Mouse (Mus musculus) right cerebral cortex, postnatal 14 days (tissue): ENCODE results near the gene Cacna2d2.

ENCODE experiments used
- DNase-seq: peaks from one replicate; pipeline ENCODE4 v3.0.0; 2022

Gene Cacna2d2

DNA sequence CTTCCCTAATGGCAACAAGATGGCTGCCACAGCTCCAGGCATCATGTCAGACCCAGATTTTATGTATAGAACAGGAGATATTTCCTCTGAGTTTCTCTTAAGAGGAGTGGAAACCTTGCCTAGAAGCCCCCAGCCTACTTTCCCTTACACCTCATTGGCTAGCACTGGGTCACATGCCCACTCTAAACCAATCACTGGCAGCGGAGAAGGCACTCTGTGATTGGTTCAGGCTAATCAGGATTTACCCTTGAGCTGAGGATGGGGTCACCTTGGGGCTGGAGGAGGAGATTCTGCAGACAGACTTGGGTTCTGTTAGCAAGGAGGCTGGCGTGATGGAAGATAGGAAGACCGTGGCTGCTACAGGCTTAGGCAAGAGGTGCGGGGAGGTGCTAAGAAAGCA is 10.0 kb downstream of the Cacna2d2 start:
- DNase-seq: no peak

DNA sequence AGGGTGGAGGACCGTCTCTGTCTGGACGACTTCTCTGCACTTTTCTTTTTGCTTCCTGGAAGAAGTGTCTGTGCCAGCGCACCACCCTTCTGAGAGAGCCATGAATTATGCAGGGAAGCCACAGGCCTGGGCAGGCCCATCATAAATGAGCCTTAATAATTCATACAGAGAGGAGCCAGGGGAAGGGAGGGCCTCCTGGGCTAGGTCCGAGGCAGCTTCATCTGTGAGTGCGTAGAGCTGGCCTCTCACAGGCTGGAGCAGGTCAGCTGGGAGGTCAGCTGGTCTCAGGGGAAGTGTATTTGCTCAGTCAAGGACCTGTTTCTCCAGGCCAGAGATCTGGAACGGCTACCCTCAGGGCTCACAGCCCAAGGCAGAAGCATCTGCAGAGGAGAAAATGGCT is 17.7 kb downstream of the Cacna2d2 start:
- no peak for DNase-seq

DNA sequence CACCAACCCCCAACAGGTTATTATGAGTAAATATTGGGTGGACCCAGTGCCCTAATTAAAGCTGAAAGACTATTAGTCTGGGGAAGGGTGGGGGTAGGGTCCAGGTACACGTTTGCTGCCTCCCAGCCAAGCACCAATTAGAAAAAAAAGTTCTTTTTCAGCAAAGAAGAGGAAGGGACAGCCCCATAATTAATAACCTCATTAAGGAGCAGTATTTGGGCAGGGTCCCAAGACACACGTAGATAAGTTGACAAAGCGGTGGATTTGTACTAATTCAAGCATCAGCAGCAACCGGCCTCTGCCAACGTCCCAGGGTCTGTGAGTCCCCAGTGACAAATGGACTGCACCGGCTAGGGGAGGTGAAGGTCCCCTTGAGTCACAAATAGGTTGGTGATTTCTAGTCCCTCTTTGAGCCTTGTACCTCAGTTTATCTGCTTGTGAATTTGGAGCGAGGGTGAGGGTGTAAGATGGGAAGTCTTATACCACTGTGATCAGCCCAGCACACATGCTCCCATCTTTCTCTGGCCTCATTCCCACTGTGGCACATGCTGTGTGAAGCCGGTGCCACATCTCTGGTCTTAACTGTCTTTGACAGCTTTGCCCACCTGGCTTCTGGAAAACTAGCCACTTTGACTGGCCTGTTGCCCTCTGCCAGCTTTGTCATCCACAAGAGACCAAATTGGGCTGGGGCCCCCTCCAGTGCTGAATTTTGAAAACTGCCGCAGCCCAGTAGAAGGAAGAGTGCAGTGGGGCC is 20.3 kb downstream of the Cacna2d2 start:
- no peak for DNase-seq

DNA sequence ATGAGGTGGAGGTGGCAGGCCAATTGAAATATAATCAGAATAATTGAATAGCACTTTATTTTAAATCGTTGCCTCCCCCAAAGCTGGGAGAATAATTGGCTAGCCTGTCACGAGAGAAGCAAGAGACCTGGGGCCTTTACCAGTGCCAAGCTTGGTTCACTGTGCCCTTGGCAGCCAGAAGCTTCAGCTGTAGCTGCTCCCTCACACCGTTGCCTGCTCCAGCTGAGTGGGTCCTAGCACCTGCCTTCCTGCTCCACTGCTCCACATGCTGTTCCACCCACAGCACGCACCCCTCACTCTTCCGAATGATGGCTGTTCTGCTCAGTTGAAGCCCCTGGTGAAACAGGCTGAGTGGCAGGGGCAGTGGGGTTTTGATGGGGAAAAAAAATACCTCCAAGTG is 21.5 kb downstream of the Cacna2d2 start:
- DNase-seq: no peak

DNA sequence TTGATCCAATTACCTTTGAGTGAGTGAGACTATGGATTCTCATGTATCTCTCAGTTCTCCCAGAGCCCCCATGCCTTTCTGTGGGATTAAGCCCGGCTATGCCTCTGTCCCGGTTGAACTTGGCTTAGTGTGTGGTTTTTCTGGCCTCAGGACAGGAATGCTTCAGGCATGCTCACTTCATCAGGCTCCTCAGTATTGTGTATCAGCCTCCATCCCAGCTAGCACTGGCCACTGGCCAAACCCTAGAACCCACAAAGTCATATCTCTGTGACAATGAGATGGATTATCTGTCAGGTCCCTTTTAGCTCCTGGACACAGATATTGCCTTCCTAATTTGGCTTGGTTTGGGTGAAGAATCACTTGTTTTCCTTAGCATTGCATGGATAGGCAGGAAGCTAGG is 23.5 kb downstream of the Cacna2d2 start:
- no peak for DNase-seq

DNA sequence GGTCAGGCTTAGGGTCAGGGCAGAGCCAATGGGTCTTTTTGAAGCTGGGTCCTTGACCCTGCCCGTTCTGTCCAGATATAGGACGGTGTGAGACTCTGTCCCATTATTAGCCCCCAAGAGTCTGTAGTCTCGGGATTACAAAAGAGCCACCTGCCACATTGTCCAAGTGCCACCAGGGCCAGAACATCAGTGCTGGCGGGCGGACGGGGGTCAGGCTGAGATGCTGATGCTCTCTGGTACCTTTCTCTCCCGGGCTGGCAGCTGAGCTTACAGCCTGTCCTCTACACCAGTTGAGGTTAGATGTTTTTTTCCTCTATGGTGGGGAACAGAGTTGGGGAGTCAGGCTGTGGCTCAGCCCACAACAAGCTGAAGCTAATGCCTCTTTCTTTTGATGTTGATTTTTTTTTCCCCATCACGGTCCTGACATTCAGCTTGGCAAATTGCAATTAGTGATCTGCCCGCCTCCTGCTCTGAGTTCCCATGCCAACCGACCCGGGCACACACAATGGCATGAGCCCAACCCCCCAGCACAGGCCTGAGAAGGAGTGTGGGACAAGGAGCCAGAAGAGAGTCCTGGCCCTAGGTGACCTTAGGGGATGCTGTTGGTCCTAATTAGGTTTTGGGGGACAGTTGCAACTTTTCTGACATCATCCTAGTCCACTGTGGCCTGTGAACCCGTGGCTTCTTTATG is 25.2 kb downstream of the Cacna2d2 start:
- DNase-seq: no peak

DNA sequence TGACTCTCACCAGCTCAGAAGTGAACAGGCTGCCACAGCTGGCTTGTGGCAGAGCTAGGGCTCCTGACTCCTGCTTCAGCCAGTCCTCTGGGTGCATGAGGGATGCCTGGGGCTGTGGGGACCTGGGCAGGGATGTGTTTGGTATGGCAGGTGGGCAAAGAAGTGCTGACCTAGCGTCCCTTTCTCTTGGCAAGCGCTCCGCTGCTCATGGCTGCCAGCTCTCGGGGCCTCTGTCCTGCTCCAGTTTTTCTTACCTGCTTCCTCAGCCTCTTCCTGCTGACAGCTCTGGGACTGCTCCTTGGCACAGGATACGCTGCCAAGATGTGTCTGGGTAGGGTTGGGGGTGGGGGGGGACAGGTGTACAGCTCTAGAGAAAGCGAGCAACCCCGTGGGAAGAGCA is 28.5 kb downstream of the Cacna2d2 start:
- DNase-seq: no peak

DNA sequence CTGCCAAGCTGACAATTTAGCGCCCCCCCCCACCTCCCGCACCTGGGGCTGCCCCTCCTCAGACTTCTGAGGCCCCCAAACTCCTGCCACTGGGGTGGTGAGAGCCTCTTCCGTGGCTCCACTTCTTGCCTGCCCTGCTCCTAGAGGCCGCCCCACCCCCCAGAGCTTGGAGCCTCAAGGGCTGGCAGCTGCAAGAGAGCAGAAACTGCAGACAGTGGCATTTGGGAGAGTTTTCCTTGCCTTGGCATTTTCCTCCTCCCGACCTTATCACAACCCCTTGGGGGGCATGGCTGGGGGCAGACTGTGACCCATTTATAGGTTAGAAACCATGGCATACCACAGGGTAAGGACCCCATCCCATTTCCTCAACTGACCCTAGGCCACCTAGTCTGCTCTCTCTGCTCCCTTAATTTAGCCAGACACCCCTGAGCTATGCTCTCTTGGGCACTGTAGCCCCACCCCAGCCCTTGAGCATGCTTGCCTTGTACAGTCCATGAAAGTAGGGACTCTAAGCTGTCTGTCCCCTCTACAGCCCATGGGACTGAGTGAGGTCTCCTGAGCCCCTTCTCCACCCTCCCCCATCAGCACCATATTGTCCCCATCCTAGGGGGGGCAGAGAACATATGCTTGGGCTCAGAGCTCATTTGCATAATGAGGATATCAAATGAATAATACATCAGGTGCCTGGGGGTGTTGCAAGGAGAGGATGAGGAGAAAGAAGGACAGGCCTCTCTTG is 29.2 kb downstream of the Cacna2d2 start:
- no peak for DNase-seq

DNA sequence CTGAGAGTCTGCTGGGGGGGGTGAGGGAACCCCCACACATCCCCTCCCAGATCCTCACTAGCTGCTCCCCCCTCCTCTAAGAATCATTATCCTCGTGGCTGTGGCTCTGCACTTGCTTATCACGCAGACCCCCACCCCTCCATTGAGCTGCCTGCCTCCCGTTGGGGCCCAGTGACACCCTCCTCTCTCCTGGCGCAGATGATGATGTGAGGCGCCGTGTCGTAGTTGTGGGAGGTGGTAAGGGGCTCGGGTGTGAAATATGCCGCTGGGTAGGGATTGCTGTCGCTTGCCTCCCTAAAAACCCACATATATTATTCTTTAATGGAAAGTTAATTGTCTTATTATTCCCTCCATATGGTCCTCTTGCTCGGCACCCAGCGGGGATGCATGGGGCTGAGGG is 31.0 kb downstream of the Cacna2d2 start:
- no peak for DNase-seq

DNA sequence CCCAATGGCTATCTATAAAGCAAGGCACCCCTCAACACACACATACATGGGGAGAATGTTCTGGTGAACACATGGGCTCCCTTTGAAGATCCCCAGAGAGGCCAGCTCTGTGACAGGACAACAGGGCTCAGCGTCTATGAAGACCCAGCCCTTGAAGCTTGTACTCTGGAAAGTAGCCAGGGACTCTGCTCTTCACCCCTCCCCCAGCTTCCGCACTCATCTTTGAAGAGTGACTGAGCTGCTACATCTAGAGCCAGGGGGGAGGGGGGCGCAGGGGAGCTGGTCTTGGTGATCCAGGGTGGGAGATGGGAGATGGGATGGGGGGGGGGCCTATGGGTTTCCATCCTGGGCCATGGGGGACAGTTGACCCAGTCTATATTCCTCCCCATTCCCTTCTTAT is 33.1 kb downstream of the Cacna2d2 start:
- DNase-seq: no peak

DNA sequence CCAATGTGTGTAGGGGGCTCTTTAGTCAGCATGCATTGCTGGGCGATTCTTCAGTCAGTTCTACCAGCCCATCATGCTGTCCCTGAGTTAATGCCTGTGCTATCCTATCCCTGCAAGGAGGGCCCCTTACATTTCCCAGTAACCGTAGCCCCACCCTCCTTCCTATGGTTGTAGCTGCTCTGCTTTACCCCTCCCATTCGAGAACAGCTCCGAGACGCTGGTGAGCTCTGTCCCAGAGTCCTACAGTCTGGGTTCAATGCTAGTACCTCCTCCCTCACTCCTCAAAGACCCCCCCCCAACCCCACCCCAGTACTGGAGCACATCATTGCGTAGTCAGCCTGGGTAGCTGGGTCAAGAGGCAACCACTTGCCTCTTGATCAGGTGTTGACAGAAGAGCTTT is 35.4 kb downstream of the Cacna2d2 start:
- no peak for DNase-seq

DNA sequence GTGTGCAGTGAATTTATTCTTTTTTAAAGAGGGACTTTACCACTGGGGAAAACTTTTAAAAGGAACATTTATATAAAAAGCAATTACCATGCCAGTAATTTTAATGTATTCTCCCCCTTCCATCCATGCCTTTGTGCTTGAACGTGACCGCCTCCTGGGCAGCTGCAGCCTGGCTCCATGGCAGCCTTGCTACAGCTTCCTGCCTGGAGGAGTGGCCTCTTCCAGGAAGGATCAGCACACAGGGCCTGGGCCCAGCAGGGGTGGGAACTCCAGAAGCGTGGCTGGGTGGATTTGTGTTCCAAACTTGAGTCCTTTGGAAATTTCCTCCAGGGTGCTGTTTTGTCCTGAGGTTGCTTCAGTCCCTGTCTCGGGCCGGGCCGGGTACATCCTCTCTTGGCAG is 35.9 kb downstream of the Cacna2d2 start:
- no peak for DNase-seq

DNA sequence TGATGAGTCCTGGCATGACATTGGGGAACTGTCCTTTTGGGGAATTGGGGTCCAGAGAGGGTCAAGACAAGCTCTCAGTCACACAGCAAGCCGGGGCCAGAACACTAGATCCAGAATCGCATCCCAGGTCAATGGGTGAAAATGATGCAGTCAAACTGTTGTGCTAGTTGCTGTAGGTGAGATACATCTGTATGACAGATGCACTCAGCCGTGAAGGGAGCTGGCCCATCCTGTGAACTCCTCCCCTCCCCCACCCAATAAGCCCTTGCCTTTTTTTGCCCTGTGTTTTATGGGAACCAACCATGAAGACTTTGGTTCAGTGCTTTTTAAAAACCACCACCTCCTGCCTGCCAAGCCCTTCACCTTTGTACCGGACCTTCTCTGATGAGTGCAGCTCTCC is 43.5 kb downstream of the Cacna2d2 start:
- no peak for DNase-seq

DNA sequence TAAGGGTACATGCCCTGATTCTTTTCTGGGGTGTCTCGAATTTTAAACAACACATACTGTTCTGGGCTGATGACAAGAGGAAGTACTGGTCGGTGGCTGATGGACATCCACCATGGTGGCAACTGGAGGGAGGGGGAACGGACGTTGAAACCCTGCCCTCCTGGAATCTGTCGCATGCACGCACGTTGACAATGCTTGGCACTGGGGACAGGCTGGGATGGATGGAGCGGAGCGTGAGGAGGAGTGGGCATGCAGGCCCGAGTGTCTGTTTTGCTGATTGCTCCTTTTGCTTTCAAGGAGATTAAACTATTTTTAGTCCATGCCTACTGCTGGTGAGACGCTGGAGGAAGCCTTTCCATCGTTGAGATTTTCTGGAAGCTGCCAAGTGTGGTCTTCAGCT is 43.9 kb downstream of the Cacna2d2 start:
- no peak for DNase-seq

DNA sequence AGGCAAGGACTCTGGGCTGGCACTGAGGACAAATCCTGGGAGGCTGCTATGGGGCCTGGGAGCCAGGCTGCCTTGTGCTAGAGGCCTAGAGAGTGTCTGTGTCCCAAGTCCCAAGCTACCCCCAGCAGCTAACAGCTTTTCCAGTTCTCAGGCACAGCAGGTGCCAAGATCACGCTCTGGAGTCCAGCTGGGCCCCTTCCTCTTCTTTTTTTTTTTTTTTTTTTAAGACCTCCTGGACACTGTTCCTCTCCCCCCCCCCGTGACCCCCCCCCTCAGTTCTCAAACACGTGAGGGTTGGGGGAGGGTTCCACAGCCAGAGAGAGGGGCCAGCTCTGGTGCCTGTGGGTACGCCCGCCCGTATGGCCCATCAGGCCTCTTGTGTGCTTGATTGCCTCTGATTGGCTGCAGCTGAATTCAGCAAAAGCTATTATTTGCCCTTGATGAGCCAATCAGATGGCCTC is 45.6 kb downstream of the Cacna2d2 start:
- no peak for DNase-seq

DNA sequence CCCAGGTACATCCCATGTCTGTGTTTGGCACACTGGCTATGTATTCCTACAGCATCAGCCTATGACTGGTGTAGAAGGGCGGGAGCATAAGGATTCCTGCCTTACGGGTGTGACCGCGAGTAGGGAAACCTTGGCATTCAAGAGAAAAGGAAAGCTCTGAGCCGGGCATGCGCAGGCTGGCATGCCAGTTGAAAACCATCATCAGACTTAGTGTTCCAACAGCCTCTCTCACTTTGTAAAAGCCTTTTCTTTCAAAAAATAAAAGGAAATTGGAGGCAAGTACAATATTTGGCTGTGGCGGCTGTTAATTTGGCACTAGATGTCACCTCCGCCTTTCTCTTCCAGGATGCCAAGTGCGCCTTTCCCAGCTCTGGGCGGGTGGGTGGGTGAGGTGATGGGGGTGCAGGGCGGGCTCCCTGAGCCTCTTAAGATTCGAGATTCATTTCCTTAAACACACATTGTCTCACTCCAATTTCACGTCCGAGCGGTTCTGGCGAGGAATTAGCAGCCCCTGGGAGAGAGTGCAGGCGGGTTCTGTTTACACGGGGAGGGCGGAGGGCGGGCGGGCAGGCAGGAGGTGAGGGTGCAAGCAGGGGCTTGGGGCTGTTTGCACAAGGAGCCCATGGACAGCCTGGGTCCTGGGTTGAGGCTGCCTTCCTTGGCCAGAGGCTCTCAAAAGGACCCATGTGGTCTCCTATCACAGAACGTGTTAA is 49.5 kb downstream of the Cacna2d2 start:
- DNase-seq: no peak

DNA sequence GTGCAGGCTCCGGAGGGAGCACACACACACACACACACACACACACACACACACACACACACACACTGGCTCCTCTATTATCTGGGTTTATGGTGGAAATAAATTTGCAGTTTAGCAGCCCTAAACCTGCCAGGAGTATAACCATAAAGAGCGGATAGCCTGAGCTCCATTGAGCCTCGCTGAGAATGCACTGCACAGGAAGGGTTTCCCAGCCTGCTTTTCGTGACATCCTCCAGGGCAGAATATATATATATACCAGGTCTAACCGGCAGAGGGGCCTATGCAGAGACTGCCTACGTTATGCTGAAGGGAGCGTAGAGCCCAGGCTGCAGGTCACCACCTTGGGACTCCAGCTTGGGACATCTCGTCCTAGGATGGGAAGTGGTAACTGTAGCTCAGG is 52.0 kb downstream of the Cacna2d2 start:
- no peak for DNase-seq

DNA sequence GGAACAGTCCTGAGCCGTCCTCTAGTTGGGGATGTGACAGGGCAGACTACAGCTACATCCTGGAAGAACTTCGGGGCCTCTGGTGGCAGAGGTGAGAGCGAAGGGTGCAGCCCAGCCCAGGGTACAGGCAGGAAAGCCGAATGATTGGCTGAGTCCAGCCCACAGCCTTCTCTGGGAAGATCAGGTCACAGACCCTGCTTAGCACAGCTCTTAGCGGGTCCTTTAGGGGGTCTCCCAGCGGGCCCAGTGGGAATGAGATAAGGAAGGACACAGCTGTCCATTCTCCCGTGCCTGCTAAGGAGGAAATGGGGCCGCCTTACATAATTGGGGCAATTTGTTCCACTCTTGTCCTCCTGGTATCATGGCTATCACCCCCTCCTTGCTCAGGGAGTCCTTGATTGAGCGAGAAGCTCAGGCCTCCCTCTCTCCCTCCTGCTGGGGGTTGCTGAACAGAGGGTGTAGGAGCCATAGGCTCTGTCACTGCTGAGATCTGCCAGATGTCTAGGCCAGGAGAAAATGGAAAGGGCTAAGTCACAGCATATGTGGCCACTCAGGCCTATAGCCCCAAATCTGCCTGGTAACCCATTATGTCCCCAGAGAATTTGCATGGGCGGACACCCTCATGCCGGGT is 52.6 kb downstream of the Cacna2d2 start:
- no peak for DNase-seq

DNA sequence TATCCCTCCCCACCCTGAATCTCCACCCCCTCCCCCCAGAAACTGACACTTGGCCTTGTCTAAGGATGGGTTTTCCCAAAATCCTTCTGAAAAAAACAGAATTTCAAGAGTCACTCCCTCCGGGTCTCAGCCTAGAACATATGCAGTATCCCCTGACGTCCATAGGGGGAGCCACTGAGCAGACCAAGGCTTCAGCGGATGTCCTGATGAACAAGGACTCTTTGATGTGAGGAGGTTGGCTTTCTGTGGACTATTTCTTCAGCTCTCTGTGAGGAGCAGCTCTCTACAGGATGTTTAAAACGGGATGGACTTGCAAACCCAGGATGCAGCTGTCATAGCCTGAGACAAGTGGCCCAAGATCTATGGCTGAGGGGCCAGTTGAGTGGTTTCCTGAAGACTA is 53.1 kb downstream of the Cacna2d2 start:
- DNase-seq: no peak

DNA sequence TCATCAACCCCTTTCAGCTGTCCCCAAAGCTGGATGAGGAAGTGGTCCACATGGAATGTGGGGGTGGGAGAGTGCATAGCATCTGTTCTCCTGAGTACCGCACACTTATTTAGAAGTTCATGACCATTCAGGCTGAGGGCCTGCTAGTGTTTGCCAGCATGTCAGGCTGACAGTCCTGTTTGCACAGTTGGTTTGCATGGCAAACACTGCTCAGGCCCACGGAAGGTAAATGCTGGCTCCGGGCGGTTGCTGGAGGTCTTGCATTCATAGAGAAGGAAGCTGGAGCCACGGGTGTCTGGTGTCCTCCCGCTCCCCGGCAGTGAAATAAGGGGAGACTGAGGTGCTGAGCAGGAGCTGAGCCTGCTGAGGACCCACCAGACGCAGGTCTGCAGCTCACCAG is 53.7 kb downstream of the Cacna2d2 start:
- DNase-seq: no peak

DNA sequence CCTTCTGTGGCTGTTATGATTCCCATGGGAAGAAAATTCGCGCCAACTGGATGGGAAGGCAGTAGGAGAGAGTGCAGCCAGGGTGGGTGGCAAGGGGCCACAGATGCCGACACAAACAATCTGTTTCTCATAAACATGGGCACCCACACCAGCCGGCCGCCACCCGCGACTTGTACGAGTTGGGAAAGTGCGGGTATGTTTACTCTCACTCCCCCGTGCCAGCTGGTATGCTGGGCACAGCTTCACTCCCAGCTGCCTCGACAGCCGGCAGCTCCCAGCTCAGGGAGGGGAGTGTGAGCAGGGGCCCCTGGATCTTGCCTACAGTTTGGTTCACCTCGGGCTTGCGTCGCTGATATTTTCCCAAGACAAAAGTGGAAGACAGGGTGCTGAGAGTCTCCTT is 57.3 kb downstream of the Cacna2d2 start:
- peak; percentile 83 for DNase-seq

DNA sequence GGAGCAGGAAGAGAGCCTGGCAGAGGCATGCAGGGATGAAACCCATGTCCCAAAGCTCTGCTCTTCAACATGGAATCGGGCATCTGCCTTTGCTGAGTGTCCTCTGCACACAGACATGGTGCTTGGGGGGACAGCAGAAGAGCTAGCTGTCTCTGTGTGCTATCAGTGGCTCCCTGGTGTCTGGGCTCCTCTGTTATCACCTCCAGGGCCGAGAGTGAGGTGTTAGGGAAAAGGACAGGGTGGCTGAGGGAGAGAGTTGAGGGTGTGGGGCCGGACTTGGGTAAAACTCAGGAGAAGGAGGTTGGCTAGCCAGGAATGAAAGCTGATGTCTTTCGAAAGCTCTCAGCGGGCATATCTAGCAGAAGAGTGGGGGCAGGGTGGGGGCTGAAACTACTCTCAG is 63.5 kb downstream of the Cacna2d2 start:
- DNase-seq: no peak

DNA sequence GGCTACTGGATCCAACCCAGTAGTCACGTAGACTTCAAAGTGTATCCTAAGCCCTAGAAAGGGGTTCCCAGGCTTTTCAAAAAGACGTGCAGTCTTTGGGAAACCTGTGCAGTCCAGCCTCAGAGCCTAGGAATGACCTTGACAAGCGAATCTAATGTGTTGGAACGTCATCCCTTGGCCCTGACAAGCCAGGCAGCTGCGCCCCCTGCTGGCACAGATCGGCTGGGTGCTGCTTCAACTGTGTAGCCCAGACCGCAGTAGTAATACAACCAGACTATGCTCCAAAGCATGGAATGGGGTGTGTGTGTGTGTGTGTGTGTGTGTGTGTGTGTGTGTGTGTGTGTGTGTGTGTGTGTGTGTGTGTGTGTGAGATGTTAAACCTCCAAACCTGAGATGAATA is 64.1 kb downstream of the Cacna2d2 start:
- DNase-seq: peak; percentile 90
